Mouse (Mus musculus) left cerebral cortex, postnatal 25 days (tissue): Measurements from ENCODE around the gene Piezo1. TPM values are rescaled to one million over a fixed set of nuclear protein-coding genes. Genes with fewer than 3 reads are reported as not detected.
A peak's percentile ranks its signal among the peaks of the same experiment; 100 is the strongest.

ENCODE experiments used
- DNase-seq, 2 experiments: peaks; one replicate each; pipeline ENCODE4 v3.0.0; 2022; ENCODE audit warnings: low spot score in 2 of 2, mixed read lengths in 1 of 2
- intact Hi-C: fragments of 180-260 bp; cut with DNase I; formaldehyde crosslinking; loops from one replicate; pipeline ENCODE4 v1.15.1; 2025
- total RNA-seq, 2 experiments: library from RNA; stranded (reverse); gene quantifications; 2 replicates each; pipeline ENCODE4 v1.2.3; 2021

The Piezo1 gene
- total RNA-seq, 2 experiments from 2014 or later: 5.6 to 6.3 TPM

DNA sequence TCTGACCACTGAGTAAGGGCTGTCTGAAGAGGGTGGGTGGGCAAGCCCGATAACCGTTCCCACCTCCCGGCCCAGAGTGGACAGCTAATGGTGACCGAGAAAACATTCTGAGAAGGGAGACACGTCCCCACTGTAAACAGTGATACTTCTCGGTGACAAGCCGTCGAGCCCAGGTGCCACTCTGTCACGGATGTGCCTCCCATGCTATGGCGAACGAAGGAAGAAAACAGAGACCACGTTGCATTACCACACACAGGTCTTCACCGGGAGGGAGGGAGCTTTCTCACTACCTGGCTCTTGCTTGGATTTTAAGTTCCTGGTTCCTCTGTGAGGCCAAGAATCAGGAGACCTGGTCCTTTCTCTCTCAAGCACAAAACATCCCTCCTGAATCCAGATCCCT, 2.8 kb downstream of the Piezo1 start:
- no peak for DNase-seq
- intact Hi-C loops: no loop called here

- intact Hi-C loops: no loop called here
- DNase-seq: no peak
These were observed 3.3 kb downstream of the Piezo1 start for GRCm38 (mm10) chr8:122547815-122548214.

- intact Hi-C loops: no loop called here
- DNase-seq: no peak
These were observed 4.2 kb downstream of the Piezo1 start for GRCm38 (mm10) chr8:122546811-122547453.

GRCm38 (mm10) chr8:122546066-122546755, 4.9 kb downstream of the Piezo1 start:
- intact Hi-C loops: no loop called here
- DNase-seq: no peak

- intact Hi-C loops: no loop called here
- DNase-seq: no peak
These were observed 7.0 kb downstream of the Piezo1 start for GRCm38 (mm10) chr8:122544138-122544537.

DNA sequence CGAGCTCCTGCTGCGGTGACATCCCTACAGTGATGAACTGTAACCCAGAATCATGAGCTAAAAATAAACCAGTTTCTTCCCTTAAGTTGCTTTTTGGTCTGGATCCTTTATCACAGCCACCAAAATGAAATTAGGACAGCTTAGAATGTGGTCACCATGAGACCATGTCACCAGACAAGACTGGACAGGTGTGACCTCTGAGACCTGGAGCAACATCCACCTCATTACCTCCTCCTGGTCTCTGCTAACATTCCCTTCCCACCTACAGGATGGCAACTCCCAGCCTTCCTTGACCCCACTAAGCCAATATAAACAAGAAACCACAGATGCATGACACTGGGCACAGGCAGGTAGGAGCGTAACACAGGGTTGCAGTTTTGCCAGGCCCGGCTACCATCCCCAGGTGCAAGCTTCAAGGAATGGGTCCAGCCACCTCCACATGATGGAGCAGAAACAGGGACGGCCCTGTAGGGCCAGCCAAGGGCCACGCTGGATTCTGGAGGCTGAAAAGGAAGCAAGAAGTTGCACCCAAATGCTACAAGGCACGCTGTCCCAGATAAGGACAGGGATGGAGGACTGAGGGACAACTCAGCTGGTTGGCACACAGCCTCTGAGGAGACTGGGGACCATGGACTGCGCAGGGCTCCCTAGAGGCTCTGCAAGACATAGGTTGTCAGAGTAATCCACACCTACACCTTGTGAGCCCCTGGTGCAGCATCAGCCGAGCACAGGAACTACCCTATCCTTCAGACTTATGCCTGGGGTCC, 12.6 kb downstream of the Piezo1 start:
- DNase-seq: no peak
- intact Hi-C loops: no loop called here

DNA sequence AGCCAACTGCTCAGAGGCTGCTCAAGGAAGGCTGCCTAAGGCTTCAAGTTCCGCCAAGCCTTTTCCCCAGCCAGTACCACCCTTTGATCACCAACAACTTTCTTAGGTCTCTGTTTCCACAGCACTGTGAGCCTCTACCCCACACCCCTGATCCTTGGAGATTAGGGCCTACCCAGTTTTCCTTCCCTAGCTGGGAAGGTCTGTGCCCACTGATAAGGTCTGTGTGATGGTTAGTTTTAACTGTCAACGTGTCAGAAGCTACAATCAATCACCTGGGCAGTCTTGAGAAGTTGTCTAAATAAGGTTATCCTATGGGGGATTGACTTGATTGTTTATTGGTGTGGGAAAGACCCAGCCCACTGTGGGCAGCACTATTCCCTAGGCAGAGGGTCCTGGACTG, 13.3 kb downstream of the Piezo1 start:
- intact Hi-C loops: no loop called here
- no peak for DNase-seq

DNA sequence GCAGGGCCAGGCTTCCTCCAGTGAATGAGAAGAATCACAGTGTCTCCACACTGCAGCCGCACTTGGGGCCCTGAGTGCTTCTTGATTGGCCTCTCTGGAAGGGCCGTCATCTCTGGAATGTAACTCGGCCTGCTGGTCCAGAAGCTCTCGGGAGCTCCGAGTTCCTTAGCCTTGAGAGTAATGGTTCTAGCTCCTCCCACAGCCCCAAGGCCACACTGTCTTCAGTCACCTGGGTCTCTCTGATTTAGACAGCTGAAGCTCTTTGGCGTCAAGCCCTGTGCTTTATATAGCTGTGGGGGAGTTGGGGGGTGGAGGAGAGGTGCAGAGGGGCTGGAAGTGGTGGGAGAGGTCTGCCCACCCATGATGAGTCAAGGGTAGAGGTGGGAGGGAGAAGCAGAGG, 14.1 kb downstream of the Piezo1 start:
- intact Hi-C loops: no loop called here
- DNase-seq: peak in 1 of 2 experiments; percentile 39

DNA sequence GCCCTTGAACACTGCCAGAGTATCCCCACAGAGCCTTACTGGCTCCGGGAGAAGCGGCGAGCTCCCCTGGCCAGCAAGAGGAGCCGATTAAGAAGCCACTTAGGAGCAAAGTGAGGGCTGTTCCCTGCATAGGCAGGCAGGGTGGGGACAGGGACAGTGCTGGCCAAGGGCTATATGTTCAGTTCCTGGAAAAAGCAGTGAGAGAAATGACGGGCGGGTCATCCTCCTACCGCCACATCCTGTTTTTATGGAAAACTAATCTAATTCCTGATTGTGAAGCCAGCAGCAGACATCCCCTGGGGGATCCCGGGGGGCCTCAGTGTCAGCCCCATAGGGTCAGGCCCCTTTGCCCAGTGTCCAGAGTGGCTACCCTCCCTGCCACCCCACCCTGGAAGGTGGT, 19.8 kb downstream of the Piezo1 start:
- no peak for DNase-seq
- intact Hi-C loops: no loop called here

DNA sequence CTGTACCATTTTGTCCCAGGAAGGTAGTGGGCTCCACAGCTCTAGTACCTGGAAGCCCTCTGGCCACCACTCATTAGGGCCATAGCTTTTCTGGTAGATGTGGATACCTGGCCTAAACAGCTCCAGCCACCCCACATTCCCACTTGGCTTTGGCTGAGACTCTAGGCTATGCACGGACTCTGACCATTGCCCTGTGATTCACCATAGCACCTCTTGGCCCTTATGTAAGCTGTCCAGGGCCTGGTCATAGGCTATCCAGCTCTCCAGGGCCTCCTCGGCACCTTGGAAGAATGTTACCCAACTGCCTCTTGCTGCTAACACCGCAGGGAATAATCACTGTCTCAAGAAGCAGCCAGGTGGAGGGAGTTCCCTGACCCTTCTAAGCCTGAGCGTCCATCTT, 22.0 kb downstream of the Piezo1 start:
- DNase-seq: no peak
- intact Hi-C loops: no loop called here

DNA sequence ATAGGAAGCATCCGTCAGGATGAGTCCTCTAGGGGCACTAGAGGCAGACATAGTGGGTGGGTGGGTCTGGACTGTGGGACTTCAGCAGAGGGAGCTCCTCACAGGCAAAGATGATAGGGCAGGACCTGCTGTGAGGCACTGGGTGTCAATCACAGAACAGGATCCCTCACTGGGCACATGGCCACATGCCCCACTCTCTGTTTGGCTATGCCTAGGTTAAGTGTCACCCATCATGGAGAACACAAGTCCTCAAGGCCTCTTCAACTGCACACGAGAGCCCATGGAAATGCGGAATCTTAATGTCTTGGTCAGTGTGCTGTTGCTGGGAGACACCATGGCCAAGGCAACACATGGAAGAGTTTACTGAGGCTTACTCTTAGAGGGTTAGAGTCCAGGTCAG, 23.2 kb downstream of the Piezo1 start:
- intact Hi-C loops: no loop called here

GRCm38 (mm10) chr8:122526526-122527170, 24.5 kb downstream of the Piezo1 start:
- no peak for DNase-seq
- intact Hi-C loops: no loop called here

More for the DNA sequence above, 23.2 kb downstream of the Piezo1 start:
- no peak for DNase-seq

GRCm38 (mm10) chr8:122526084-122526483, 25.0 kb downstream of the Piezo1 start:
- intact Hi-C loops: no loop called here
- DNase-seq: no peak

GRCm38 (mm10) chr8:122525004-122525403, 26.1 kb downstream of the Piezo1 start:
- intact Hi-C loops: no loop called here
- no peak for DNase-seq

DNA sequence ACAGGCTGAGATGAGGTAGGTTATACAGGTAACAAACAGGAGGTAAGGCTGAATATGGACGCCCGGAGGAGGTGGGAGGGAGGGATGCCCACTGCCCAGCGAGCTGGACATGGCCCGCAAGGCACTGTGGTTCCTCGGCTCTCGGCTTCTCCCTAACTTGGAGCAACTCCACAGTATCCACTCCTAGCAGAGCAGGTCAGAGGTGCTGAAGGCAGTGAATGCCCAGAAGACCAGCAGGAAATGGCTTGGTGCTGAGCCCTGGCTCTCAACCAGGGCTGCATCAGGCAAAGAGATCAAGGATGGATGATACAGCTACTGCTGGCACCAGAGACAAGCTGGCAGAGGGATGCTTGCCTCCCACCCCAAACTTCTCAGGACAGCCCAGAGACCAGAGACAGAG, 26.6 kb downstream of the Piezo1 start:
- no peak for DNase-seq
- intact Hi-C loops: no loop called here

DNA sequence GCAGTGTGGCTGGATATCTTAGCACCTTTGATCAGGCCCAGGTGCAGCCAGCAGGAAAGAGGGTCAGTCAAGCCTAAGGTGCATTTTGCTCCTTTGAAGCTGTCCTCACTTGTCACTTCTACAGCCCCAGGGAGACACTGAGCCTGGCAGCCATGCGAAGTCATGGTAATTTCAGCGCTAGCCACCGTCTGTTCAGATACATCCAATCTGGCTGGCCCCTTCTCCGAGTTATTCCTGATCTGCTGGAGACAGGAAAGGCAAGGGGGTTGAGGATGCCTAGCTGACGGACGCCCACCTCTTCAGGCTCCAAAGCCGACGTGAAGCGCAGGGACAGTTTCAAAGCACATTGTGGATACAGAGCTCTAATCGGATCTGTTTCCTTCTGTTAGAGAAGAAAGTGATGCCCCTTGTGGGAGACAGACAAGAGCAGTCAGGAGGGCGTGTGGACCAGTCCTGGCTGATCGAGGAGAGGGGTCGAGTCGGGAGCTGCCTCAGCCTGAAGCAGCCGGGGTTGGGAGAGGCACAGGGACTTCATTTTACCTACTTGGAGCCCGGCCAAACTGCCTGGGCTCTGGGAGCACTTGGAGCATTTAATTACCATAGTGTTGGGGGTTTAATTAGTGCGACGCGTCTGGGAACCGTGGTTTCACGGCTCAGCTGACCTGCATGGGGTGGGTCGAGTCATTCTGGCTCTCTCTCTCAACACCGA, 27.3 kb downstream of the Piezo1 start:
- peak; percentile 23 to 73 for DNase-seq
- intact Hi-C loops: no loop called here

DNA sequence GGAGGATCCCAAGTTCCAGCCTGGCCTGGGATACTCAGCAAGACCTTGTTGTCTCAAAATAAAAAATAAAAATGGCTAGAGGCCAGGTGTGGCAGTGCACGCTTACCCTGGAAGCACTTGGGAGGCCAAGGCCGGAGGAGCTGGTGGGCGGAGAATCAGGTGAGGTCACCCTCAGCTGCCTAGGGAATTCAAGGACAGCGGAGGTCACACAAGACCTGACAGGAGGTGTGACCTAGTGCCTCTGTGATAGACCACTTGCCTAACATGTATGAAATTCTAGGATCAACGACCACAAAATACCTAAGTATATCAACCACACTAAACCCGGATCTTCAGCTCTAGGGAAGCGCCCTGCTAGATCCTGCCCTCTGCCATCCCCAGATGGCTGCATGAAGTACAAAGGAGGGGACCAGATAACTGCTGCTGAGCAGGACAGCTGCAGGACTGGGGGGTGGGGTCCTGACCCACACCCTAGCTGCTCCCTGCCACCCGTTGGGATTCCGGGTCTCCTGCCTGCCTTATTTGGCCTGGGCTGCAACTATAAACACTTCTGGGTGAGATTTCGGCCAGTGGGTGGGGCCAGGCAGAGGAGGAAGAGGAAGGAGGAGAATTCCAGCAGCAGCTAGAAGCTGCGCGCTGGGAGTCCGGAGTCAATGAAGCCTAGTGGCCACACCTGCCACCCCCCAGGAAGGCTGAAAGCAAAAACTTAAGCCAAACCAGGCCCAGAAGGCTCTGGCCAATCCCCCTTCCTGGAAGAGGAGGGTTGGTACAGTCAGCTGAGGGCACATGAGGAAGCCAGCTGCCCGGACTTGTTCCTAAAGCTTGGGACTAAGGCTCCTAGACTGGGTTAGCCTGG, 28.1 kb downstream of the Piezo1 start:
- no peak for DNase-seq
- intact Hi-C loops: no loop called here

DNA sequence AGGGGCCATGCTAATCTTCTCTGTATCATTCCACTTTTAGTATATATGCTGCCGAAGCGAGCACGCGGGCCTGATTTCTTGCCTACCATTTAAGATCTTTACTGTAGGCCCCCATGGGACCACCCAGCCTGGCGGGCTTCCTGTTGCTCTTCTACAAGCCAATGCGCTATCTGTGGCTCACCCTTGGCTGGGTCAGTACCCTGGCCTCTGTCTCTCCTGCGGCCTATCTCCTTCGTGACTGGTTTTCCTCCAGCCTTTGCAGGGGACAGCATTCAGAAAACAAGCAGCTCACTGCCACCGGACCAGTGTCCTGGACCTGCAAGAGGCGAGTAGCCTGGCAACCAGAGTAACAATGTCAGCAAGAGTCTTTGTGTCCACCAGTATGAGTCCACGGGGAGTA, 30.5 kb downstream of the Piezo1 start:
- DNase-seq: no peak

More for the DNA sequence above, 30.5 kb downstream of the Piezo1 start:
- intact Hi-C loops: no loop called here
